Mouse (Mus musculus) adrenal gland, postnatal 0 days (tissue): Measurements from ENCODE around the gene Atp5b. TPM values are rescaled to one million over a fixed set of nuclear protein-coding genes. Genes with fewer than 3 reads are reported as not detected.

Experiments used
- microRNA-seq: library from miRNA; unstranded; fragments of <30 nt; microRNA quantifications from one replicate; pipeline ENCODE4, GENCODE M21; 2016; ENCODE audit warnings: borderline replicate concordance; ENCODE audit not compliant: insufficient number of aligned reads
- polyA plus RNA-seq: library from polyadenylated mRNA; unstranded; fragments of >200 nt; fragmentation: Nextera tagmentation; extraction: Ambion mirVana; gene quantifications from 2 replicates; pipeline ENCODE4 v1.2.1, GENCODE M21; 2015

The Atp5b gene
- polyA plus RNA-seq = 1,494 and 2,088 TPM in 2 replicates

GRCm38 (mm10) chr10:128082880-128083421, at the start of gene Atp5b:
Gene Atp5b, plus strand, starts transcription at chr10:128083273.

GRCm38 (mm10) chr10:128058601-128059151, 24.4 kb upstream of the Atp5b start, which contains the start of gene Ptges3:
Gene Ptges3, plus strand, starts transcription at chr10:128058954.

GRCm38 (mm10) chr10:128091564-128092505, 8.8 kb downstream of the Atp5b start, which contains the start of gene Baz2a:
Gene Baz2a, plus strand, starts transcription at chr10:128091577.

Small RNAs within 50 kb of the gene (microRNA-seq; reads per million reads assigned to microRNA genes)
- 22.8 reads per million, percentile 26 among the genes with 10 or more reads in this experiment for gene Mir677

Other genes with a start within 250 kb of the Atp5b start
- gene Rdh19, start 233.3 kb upstream of the Atp5b start, polyA plus RNA-seq = not detected in 2 replicates
- 0.09 and 0.11 TPM in 2 replicates for gene Rdh16f2, start 216.8 kb upstream of the Atp5b start, polyA plus RNA-seq
- gene Rdh7, start 194.5 kb upstream of the Atp5b start, polyA plus RNA-seq = 6.3 and 7.9 TPM in 2 replicates
- 0.06 and 0.44 TPM in 2 replicates for gene Sdr9c7, start 184.8 kb upstream of the Atp5b start, polyA plus RNA-seq
- gene Hsd17b6, start 75.7 kb upstream of the Atp5b start, polyA plus RNA-seq = 0.28 and 1.3 TPM in 2 replicates
- gene Prim1, start 68.1 kb upstream of the Atp5b start, polyA plus RNA-seq = 30.2 and 33.2 TPM in 2 replicates
- gene Naca, start 47.7 kb upstream of the Atp5b start, polyA plus RNA-seq = 713 and 807 TPM in 2 replicates
- 289 and 319 TPM in 2 replicates for gene Ptges3, start 24.3 kb upstream of the Atp5b start, polyA plus RNA-seq
- 7.6 and 11.3 TPM in 2 replicates for gene Baz2a, start 8.3 kb downstream of the Atp5b start, polyA plus RNA-seq
- 23.6 and 24.9 TPM in 2 replicates for gene Rbms2, start 97.0 kb downstream of the Atp5b start, polyA plus RNA-seq
- 2.2 and 2.7 TPM in 2 replicates for gene Gls2, start 111.2 kb downstream of the Atp5b start, polyA plus RNA-seq
- 23.9 and 27.8 TPM in 2 replicates for gene Spryd4, start 128.5 kb downstream of the Atp5b start, polyA plus RNA-seq
- not detected in 2 replicates for gene Mip, start 142.6 kb downstream of the Atp5b start, polyA plus RNA-seq
- 14.5 and 19.1 TPM in 2 replicates for gene Timeless, start 148.8 kb downstream of the Atp5b start, polyA plus RNA-seq
- 0.97 and 1.8 TPM in 2 replicates for gene Apon, start 170.8 kb downstream of the Atp5b start, polyA plus RNA-seq
- 60.4 and 84.4 TPM in 2 replicates for gene Apof, start 185.4 kb downstream of the Atp5b start, polyA plus RNA-seq
- gene Stat2, start 187.3 kb downstream of the Atp5b start, polyA plus RNA-seq = 14.1 and 24.5 TPM in 2 replicates
- gene Il23a, start 215.5 kb downstream of the Atp5b start, polyA plus RNA-seq = 0.14 and 0.21 TPM in 2 replicates
- 10.9 and 16.2 TPM in 2 replicates for gene Pan2, start 220.1 kb downstream of the Atp5b start, polyA plus RNA-seq
- 400 and 428 TPM in 2 replicates for gene Cnpy2, start 239.2 kb downstream of the Atp5b start, polyA plus RNA-seq